Comparison of ENCODE assay signal across 11 mouse cellular contexts in the genomic region with DNA sequence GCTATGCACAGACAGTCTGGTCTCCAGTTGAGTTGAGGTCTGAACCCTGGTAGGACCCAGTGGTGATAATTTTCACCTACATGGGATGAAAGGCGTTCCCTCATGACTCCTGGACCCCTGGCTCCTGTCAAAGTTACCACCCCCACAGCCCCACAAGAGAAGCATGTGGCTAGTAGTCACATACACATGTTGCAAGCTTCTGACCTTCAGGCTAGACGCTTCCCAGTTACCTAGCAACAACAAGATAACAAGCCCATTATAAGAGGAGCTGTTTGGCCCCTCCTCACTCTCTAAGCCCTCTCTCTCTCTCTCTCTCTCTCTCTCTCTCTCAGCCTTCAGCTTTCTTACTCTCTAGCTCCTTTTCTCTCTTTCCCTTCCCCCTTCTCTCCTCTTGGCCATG.
DNase-seq lines count a peak whose midpoint lies in the region; ATAC-seq and TF ChIP-seq lines count a peak whose summit lies in the region.
"Had no signal": no experiment of that assay in that cellular context is flagged by ENCODE, and none has a peak within 500 bp of the region (broad histone marks: within the 10 kb centered on the region; RNA-seq: fewer than 3 reads in every experiment).

No protein-coding gene starts in this region.

- TF ChIP-seq RAD21 in CH12.LX (IDR thresholded peaks at IDR 0.05; ENCODE audit: low read depth, low read length) = no peak

- H3K36me3 ChIP-seq in heart, embryonic 14.5 days (ENCODE audit: control insufficient read depth, insufficient read depth, low read length) = no peaks in the 10 kb centered on the region
- no peaks in the 10 kb centered on the region for H3K36me3 ChIP-seq in CH12.LX (replicated peaks in 1 of 2; ENCODE audit: control insufficient read depth in 1 of 2, insufficient read depth in 1 of 2, low read length in 1 of 2)
- no peaks in the 10 kb centered on the region for H3K36me3 ChIP-seq in heart, postnatal 0 days (replicated peaks; ENCODE audit: control insufficient read depth, insufficient read depth, low read length)
- H3K36me3 ChIP-seq: hindbrain, embryonic 15.5 days; liver, embryonic 12.5 days had no signal

- in situ Hi-C loops in CH12.LX (cut with MboI; ENCODE audit: low pct_ligation_motif_present, low pct_unique_long_range_greater_than_20kb, low sequenced_read_pairs) = no loop called here

- H3K4me1 ChIP-seq in heart, embryonic 14.5 days (ENCODE audit: control insufficient read depth in 2 of 2, insufficient read depth in 2 of 2, low read length in 2 of 2) = peaks cover 7 to 16% of the 10 kb centered on the region in 2 experiments
- peaks cover 9 to 35% of the 10 kb centered on the region in 2 experiments; a peak in 3 of 4 replicates for H3K4me1 ChIP-seq in CH12.LX (ENCODE audit: control insufficient read depth in 1 of 2, insufficient read depth in 2 of 2)
- H3K4me1 ChIP-seq in heart, postnatal 0 days (ENCODE audit: control insufficient read depth, insufficient read depth) = peaks cover 9% of the 10 kb centered on the region
- H3K4me1 ChIP-seq: hindbrain, embryonic 15.5 days; liver, embryonic 12.5 days had no signal

- no peaks in the 10 kb centered on the region for H3K27me3 ChIP-seq in heart, embryonic 14.5 days (ENCODE audit: control insufficient read depth, insufficient read depth, low read length)
- H3K27me3 ChIP-seq in CH12.LX (replicated peaks) = no peaks in the 10 kb centered on the region
- no peaks in the 10 kb centered on the region for H3K27me3 ChIP-seq in heart, postnatal 0 days (ENCODE audit: control insufficient read depth, insufficient read depth, low read length)
- H3K27me3 ChIP-seq: hindbrain, embryonic 15.5 days; liver, embryonic 12.5 days had no signal

- no peak for TF ChIP-seq POLR2A in CH12.LX (IDR thresholded peaks at IDR 0.05; ENCODE audit: low read depth, low read length)

- intact Hi-C loops in heart, postnatal 36 days (cut with DNase I) = no loop called here

- 15% methylated on average over 2 of the region's 2 CpGs for WGBS in heart, embryonic 14.5 days
- 17% methylated on average over 2 of the region's 2 CpGs for WGBS in heart, postnatal 0 days

- DNase-seq in heart, postnatal 36 days = no peak
- DNase-seq in CH12.LX (ENCODE audit: extremely low read depth) (peak; percentile 40), R1 (ENCODE audit: low read depth, low spot score) (peak; percentile 19)
- peak; percentile 74 for DNase-seq in heart, postnatal 0 days (ENCODE audit: low spot score)
- no peak for DNase-seq in urinary bladder, postnatal 25 days (ENCODE audit: low spot score)
- no peak for DNase-seq in lung, postnatal 25 days (ENCODE audit: low spot score)
- DNase-seq: kidney, postnatal 25 days; lung, postnatal 14 days had no signal

- dilution Hi-C loops in CH12.LX (cut with MboI; ENCODE audit: extremely low pct_ligation_motif_present, extremely low pct_unique_long_range_greater_than_20kb, low sequenced_read_pairs) = no loop called here

- ATAC-seq in heart, embryonic 14.5 days (ENCODE audit: insufficient number of reproducible peaks, insufficient read depth, low FRiP score, low read depth) = peak; percentile 70
- ATAC-seq in heart, postnatal 0 days (ENCODE audit: insufficient read depth, low read depth) = peak; percentile 86; the same call in 1 of the 2 replicates
- ATAC-seq: liver, embryonic 12.5 days had no signal

- no peak for TF ChIP-seq CTCF in CH12.LX (conservative IDR thresholded peaks at IDR 0.05 in 1 of 2, IDR thresholded peaks at IDR 0.05 in 1 of 2; ENCODE audit: low read depth in 2 of 2, low read length in 2 of 2)
- no peak for TF ChIP-seq CTCF in heart, postnatal 0 days (IDR thresholded peaks at IDR 0.05; ENCODE audit: low read depth)

- H3K27ac ChIP-seq in heart, embryonic 14.5 days (replicated peaks in 1 of 2; ENCODE audit: control insufficient read depth in 1 of 2, insufficient read depth in 1 of 2, low read depth in 2 of 2, low read length in 2 of 2) = peak overlapping the region; percentile 75 to 89
- no peak overlapping the region for H3K27ac ChIP-seq in CH12.LX (ENCODE audit: insufficient read depth, low read depth)
- no peak overlapping the region for H3K27ac ChIP-seq in heart, postnatal 0 days (ENCODE audit: low read depth)
- H3K27ac ChIP-seq: hindbrain, embryonic 15.5 days; liver, embryonic 12.5 days had no signal

- no peaks in the 10 kb centered on the region for H3K9me3 ChIP-seq in heart, embryonic 14.5 days (ENCODE audit: control insufficient read depth, low read length)
- no peaks in the 10 kb centered on the region for H3K9me3 ChIP-seq in CH12.LX (replicated peaks; ENCODE audit: low read length)
- H3K9me3 ChIP-seq in heart, postnatal 0 days (replicated peaks; ENCODE audit: control insufficient read depth, low read length) = no peaks in the 10 kb centered on the region
- H3K9me3 ChIP-seq: hindbrain, embryonic 15.5 days; liver, embryonic 12.5 days had no signal

- H3K79me2 ChIP-seq in CH12.LX (replicated peaks; ENCODE audit: control insufficient read depth, extremely low read depth, insufficient read depth, poor library complexity, severe bottlenecking) = no peaks in the 10 kb centered on the region

- TF ChIP-seq EP300 in CH12.LX (IDR thresholded peaks at IDR 0.05; ENCODE audit: low read length) = no peak
- no peak for TF ChIP-seq EP300 in heart, postnatal 0 days (IDR thresholded peaks at IDR 0.05; ENCODE audit: low read depth)

- 0 out of 2 replicates have a peak overlapping the region, but pooled peaks have one; percentile 34 for H3K4me2 ChIP-seq in heart, embryonic 14.5 days (ENCODE audit: low read length)
- H3K4me2 ChIP-seq in CH12.LX (ENCODE audit: insufficient read depth, low read depth, poor library complexity, severe bottlenecking) = no peak overlapping the region
- H3K4me2 ChIP-seq in heart, postnatal 0 days (ENCODE audit: low read depth, low read length) = no peak overlapping the region
- H3K4me2 ChIP-seq: hindbrain, embryonic 15.5 days; liver, embryonic 12.5 days had no signal

- no peak overlapping the region for H3K9ac ChIP-seq in heart, embryonic 14.5 days (ENCODE audit: low read length)
- no peak overlapping the region for H3K9ac ChIP-seq in CH12.LX (ENCODE audit: insufficient read depth, low read depth)
- H3K9ac ChIP-seq in heart, postnatal 0 days (replicated peaks; ENCODE audit: low read depth, low read length) = no peak overlapping the region
- H3K9ac ChIP-seq: hindbrain, embryonic 15.5 days; liver, embryonic 12.5 days had no signal

- no peak overlapping the region for H3K4me3 ChIP-seq in heart, embryonic 14.5 days (ENCODE audit: control insufficient read depth in 1 of 2, insufficient read depth in 1 of 2, low read depth in 1 of 2, low read length in 2 of 2)
- H3K4me3 ChIP-seq in CH12.LX (replicated peaks in 1 of 3; ENCODE audit: low read depth in 2 of 3, low read length in 2 of 3, poor library complexity in 1 of 3) = no peak overlapping the region
- no peak overlapping the region for H3K4me3 ChIP-seq in heart, postnatal 0 days (ENCODE audit: low read depth, low read length)
- H3K4me3 ChIP-seq: hindbrain, embryonic 15.5 days; liver, embryonic 12.5 days had no signal

TF ChIP-seq in CH12.LX, 34 proteins besides CTCF, POLR2A, EP300 and RAD21:
- peak; percentile 26; the same call in 1 of the 2 replicates for TF ChIP-seq MXI1 (IDR thresholded peaks at IDR 0.05; ENCODE audit: low read depth, low read length)
- TF ChIP-seq JUN (IDR thresholded peaks at IDR 0.05; ENCODE audit: insufficient read depth, low read depth, low read length) = no peak
TF ChIP-seq in CH12.LX: peak in this region for 1.

Comparison
In these comparisons a context has a peak if more than half of its experiments do, and no peak if none do; other contexts are left out.
1. H3K27ac ChIP-seq: peak in heart, embryonic 14.5 days (2 of 2); none in CH12.LX (single experiment) and heart, postnatal 0 days (single experiment).
2. DNase-seq: peak in CH12.LX (single experiment), R1 (single experiment) and heart, postnatal 0 days (single experiment); none in heart, postnatal 36 days (0 of 2), urinary bladder, postnatal 25 days (single experiment) and lung, postnatal 25 days (single experiment).